Mouse (Mus musculus): ENCODE results near the gene Pid1. TPM values are rescaled to one million over a fixed set of nuclear protein-coding genes. Genes with fewer than 3 reads are reported as not detected.

Pid1 gene
- polyA plus RNA-seq, 1 experiment from 2014 or later: 49.9 TPM

DNA sequence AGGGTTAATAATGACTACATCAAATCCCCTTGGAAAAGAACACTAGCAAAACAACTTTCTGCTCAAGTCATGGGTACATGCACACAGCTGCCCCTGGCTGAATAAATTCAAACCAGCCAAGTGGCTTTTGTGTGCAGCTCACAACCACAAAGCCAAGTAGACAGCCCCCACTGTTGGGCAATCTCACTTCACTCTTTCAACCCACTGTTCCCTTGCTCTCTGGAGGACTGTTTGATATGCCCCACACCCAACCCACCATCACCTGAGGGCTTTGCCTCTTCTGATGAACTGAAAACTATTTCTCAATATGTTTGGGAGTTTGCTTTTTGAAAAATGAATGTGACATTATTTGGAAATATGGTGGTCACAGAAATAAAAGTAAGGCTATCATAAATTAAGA is 171.8 kb downstream of the Pid1 start:
- no peak overlapping the region for H3K4me3 ChIP-seq (replicated peaks)
- H3K27ac ChIP-seq: no peak overlapping the region
- no peaks in the 10 kb centered on the region for H3K9me3 ChIP-seq
- no peaks in the 10 kb centered on the region for H3K27me3 ChIP-seq
- H3K9ac ChIP-seq: no peak overlapping the region
- no peaks in the 10 kb centered on the region for H3K4me1 ChIP-seq
- no peak overlapping the region for H3K4me2 ChIP-seq
- no peak for ATAC-seq (ENCODE audit: low FRiP score)
- H3K36me3 ChIP-seq (replicated peaks): no peaks in the 10 kb centered on the region

DNA sequence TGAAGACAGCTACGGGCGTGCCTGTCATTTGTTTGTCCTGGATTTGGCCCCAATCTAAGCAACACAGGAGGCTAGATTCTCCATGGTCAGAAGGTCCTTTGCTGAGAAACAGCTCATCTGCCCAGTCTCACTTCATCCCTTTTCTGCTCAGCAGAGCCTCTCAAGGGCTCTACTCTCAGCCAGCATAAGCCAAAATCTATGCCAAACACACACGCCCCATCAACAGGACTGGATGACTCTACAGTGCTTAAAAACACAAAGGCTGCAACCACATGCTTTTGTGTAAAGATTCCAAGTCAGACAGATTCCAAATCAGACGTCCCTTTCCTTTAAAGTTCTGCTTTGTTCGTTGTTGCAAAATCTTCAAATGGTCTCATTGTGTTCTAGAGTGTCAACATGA is 174.5 kb downstream of the Pid1 start:
- Histone ChIP-seq H3K36me3 (replicated peaks) (no peaks in the 10 kb centered on the region), H3K4me2 (no peak overlapping the region), H3K4me1 (no peaks in the 10 kb centered on the region), H3K9ac (no peak overlapping the region), H3K27me3 (no peaks in the 10 kb centered on the region), H3K9me3 (no peaks in the 10 kb centered on the region), H3K4me3 (replicated peaks) (no peak overlapping the region), H3K27ac (no peak overlapping the region)
- 84% methylated on average over 5 of the region's 5 CpGs for WGBS
- ATAC-seq (ENCODE audit: low FRiP score): no peak

DNA sequence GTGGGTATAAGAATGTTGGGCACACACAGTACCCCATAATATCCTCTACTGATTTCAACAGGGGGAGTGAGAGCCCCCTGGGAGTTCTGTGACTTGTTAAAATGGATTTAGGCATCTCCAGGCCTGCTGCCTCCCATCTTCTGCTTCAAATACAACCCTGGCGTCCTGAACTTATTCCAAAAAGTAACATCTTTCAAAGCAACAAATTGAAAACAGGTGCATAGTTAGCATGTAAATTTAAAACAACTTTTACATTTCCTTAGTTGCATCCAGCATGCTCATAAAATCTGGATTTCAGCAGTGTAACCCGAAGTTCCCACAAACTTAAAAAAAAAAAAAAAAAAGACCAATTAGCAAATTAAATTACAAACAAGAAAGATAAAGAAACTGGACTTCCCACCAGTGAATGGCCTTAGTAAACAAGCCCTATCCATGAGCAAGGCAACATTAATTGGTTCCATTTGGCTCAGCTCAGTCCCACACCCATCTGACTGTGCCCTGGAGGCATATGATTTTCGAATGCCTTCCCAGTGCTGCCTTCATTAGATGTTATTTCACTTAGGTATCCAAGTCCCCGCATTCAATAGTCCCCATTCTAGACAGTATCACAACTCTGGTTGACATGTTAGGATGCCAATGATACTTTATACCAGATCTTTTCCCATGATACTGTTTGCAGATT is 177.1 kb downstream of the Pid1 start:
- H3K36me3 ChIP-seq (replicated peaks): no peaks in the 10 kb centered on the region
- H3K9me3 ChIP-seq: no peaks in the 10 kb centered on the region
- H3K4me1 ChIP-seq: no peaks in the 10 kb centered on the region; the same call in 1 of the 2 replicates
- H3K9ac ChIP-seq: no peak overlapping the region
- no peak overlapping the region for H3K4me2 ChIP-seq
- no peak for ATAC-seq (ENCODE audit: low FRiP score)
- H3K27ac ChIP-seq: no peak overlapping the region
- 57% methylated on average over 4 of the region's 4 CpGs for WGBS
- H3K4me3 ChIP-seq (replicated peaks): no peak overlapping the region
- no peaks in the 10 kb centered on the region for H3K27me3 ChIP-seq

DNA sequence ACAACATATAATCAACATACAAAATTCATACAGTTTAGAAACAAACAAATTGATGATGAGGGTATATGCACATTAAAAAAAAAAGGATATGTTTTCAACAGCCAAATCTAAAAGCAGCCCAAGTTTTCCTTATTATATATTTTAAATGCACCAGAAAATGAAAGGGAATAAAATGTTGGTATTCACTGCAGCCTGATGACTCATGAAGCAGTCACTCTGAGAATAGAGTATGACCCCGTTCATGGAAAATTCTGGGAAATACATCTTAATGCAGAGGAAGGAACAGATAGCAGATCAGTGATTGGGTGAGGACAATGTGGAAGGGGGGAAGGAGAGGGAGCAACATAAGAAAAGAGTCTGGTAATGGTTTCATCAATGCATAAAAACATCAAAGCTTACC is 186.3 kb downstream of the Pid1 start:
- 67% methylated on average over 1 of the region's 1 CpGs for WGBS
- H3K4me1 ChIP-seq: peaks cover 25% of the 10 kb centered on the region
- H3K9ac ChIP-seq: no peak overlapping the region
- H3K36me3 ChIP-seq (replicated peaks): no peaks in the 10 kb centered on the region
- no peaks in the 10 kb centered on the region for H3K27me3 ChIP-seq
- ATAC-seq (ENCODE audit: low FRiP score): no peak
- no peak overlapping the region for H3K4me2 ChIP-seq
- no peaks in the 10 kb centered on the region for H3K9me3 ChIP-seq
- H3K4me3 ChIP-seq (replicated peaks): no peak overlapping the region
- no peak overlapping the region for H3K27ac ChIP-seq

DNA sequence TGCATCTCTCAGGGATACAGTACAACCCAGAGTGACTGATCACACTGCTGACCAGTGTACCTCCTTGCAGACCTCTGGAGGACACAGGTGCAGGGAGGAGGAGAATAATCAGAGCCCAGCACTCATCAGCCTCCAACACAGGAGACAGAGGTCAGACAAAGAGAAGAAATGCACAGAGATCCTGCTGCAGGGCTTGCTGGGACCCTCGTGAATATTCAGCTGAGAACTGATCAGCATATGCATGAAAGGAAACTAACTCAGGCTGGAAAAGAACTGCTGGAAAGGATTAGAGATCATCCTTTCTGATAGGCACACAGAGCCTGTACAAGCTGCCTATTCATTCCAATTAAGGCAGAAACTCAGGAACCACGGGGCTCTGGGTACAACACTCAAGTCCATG is 186.9 kb downstream of the Pid1 start:
- H3K4me1 ChIP-seq: peaks cover 27% of the 10 kb centered on the region
- ATAC-seq (ENCODE audit: low FRiP score): peak; percentile 83
- 3% methylated on average over 2 of the region's 2 CpGs for WGBS
- no peaks in the 10 kb centered on the region for H3K9me3 ChIP-seq
- peak overlapping the region; percentile 82 for H3K27ac ChIP-seq
- H3K27me3 ChIP-seq: no peaks in the 10 kb centered on the region
- no peak overlapping the region for H3K4me3 ChIP-seq (replicated peaks)
- H3K9ac ChIP-seq: no peak overlapping the region
- H3K36me3 ChIP-seq (replicated peaks): no peaks in the 10 kb centered on the region
- H3K4me2 ChIP-seq: no peak overlapping the region

DNA sequence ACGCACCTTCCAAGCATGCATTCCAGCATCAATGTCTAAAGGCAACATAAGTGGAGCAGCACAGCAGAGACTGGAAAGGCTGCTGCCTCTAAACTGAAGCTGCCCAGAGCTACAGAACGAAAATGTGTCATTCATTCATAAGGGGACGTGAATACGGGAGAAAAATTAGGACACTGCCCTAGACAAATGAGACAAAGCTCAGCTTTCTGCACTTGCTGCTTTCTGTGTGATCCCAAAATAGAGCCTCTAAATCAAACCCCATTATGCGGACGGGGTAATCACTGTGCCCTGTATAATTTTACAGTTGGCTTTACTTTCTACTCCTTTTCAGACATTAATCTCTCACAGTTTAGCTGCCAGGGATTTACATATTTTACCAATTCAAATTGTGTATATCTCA is 191.0 kb downstream of the Pid1 start:
- 0 out of 2 replicates have a peak, but pooled peaks have one; percentile 17 for ATAC-seq (ENCODE audit: low FRiP score)
- 0 out of 2 replicates have a peak overlapping the region, but pooled peaks have one; percentile 53 for H3K27ac ChIP-seq

DNA sequence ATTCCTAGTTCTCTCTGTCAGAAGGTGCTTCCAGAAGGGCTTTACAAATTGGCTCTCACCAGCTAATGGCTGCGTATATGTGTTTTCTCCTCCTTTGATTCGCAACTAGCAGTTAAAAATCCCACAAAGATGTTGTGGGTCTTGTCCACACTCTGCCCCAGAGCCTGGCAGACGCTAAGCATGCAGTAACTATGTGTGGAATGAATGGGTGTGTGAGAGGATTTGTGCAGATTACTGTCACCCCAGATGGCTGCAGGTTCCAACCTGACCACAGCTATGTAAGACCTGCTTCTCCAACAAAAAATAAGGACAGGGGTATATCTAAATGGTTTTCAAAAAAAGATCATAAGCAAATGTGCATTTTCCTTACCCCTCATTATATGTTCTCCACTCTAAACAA is 206.2 kb downstream of the Pid1 start:
- H3K4me1 ChIP-seq: peaks cover 16% of the 10 kb centered on the region
- WGBS: 88% methylated on average over 3 of the region's 3 CpGs
- no peak for ATAC-seq (ENCODE audit: low FRiP score)
- H3K4me2 ChIP-seq: no peak overlapping the region
- H3K36me3 ChIP-seq (replicated peaks): no peaks in the 10 kb centered on the region
- no peak overlapping the region for H3K4me3 ChIP-seq (replicated peaks)
- H3K27me3 ChIP-seq: no peaks in the 10 kb centered on the region
- H3K9ac ChIP-seq: no peak overlapping the region
- H3K9me3 ChIP-seq: no peaks in the 10 kb centered on the region
- no peak overlapping the region for H3K27ac ChIP-seq

More for the DNA sequence above, 191.0 kb downstream of the Pid1 start:
- H3K4me1 ChIP-seq: peaks cover 18% of the 10 kb centered on the region
- 58% methylated on average over 6 of the region's 6 CpGs for WGBS
- no peak overlapping the region for H3K4me3 ChIP-seq (replicated peaks)
- H3K27me3 ChIP-seq: no peaks in the 10 kb centered on the region
- H3K4me2 ChIP-seq: no peak overlapping the region
- no peak overlapping the region for H3K9ac ChIP-seq
- no peaks in the 10 kb centered on the region for H3K9me3 ChIP-seq
- H3K36me3 ChIP-seq (replicated peaks): no peaks in the 10 kb centered on the region

DNA sequence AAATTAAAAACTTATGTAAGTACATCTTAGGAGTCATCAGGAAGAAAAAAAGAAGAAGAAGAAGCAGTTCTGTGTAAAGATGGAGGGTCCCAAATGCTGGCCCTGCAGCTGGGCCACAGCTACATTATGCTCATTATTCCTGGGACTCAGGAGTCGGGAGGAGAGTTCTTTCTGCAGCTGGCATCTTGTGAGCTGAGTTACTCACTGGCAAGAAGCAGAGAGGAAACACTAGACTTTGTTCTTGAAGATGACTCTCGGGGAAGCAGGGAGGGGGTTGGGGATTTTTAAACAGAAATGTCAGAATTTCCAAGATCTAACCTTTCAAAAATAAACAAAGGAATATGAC is 208.4 kb downstream of the Pid1 start:
- Histone ChIP-seq H3K36me3 (replicated peaks) (no peaks in the 10 kb centered on the region), H3K4me2 (no peak overlapping the region), H3K27me3 (no peaks in the 10 kb centered on the region), H3K4me3 (replicated peaks) (no peak overlapping the region), H3K9me3 (no peaks in the 10 kb centered on the region), H3K9ac (no peak overlapping the region), H3K27ac (peak overlapping the region; percentile 75), H3K4me1 (peaks cover 16% of the 10 kb centered on the region)
- ATAC-seq (ENCODE audit: low FRiP score): peak; percentile 53
- 10% methylated on average over 2 of the region's 2 CpGs for WGBS

DNA sequence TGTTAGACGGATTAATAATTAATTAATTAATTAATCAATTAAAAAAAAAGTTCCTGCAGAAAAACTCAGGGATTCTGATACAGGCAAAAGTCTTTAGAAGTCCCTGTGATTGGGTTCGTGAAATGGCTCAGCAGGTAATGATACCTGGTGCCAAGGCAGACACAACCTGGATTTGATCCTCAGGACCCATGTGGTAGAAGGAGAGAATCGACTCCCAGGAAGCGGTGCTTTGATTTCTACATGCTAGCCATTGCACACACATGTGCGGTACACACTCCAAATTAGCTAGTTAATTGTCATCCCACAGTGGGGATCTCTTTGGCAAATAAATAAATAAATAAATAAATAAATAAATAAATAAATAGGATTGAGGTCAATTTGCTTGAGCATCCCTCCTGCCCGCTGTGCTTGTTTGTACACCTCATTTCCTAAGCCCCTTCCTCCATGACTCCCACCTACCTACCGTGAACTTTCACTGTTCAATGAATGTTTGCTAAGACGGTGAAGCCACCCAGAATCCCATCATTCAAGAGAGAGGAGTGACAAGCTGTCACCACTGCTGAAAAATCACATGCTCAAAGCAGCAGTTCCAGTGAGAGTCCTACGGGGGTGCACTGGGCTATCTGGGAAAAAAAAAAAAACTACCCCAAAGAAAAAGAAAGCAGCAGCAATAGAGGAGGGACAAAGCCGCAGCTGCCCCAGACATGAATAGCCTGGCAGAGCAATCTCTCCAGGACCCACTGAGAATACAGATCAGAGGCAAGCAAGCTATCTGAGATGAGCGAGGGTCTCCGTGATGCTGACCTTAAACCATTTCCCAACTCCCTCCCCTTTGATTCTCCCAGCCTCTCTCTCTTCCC is 209.0 kb downstream of the Pid1 start:
- Histone ChIP-seq H3K36me3 (replicated peaks) (no peaks in the 10 kb centered on the region), H3K4me3 (replicated peaks) (no peak overlapping the region), H3K4me1 (peaks cover 16% of the 10 kb centered on the region), H3K4me2 (no peak overlapping the region), H3K27me3 (no peaks in the 10 kb centered on the region), H3K9ac (no peak overlapping the region), H3K9me3 (no peaks in the 10 kb centered on the region), H3K27ac (peak overlapping the region; percentile 75)
- WGBS: 54% methylated on average over 12 of the region's 12 CpGs
- peak; percentile 74 for ATAC-seq (ENCODE audit: low FRiP score)

DNA sequence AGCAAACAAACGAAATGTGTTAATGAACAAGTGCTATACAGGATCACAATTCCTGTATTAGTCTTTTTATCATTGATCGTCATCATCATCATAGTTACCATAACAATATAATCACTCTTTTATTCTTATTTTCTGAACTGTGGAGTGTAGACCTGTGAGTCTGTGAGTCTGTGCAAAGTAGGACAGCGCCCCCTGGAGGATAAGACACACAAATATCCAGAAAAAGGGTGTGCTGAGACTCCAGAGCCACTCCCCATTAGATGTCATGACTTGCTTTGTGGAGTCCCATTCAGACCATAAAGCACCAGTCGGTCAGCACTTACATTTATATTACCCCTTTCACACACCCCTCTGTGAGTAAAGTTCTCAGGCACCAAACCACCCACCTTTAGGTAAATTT is 210.0 kb downstream of the Pid1 start:
- no peak overlapping the region for H3K27ac ChIP-seq
- H3K4me2 ChIP-seq: no peak overlapping the region
- H3K4me1 ChIP-seq: peaks cover 16% of the 10 kb centered on the region
- ATAC-seq (ENCODE audit: low FRiP score): peak; percentile 42; the same call in 1 of the 2 replicates
- no peaks in the 10 kb centered on the region for H3K9me3 ChIP-seq
- no peak overlapping the region for H3K4me3 ChIP-seq (replicated peaks)
- WGBS: 61% methylated on average over 4 of the region's 4 CpGs
- no peaks in the 10 kb centered on the region for H3K27me3 ChIP-seq
- no peaks in the 10 kb centered on the region for H3K36me3 ChIP-seq (replicated peaks)
- no peak overlapping the region for H3K9ac ChIP-seq

DNA sequence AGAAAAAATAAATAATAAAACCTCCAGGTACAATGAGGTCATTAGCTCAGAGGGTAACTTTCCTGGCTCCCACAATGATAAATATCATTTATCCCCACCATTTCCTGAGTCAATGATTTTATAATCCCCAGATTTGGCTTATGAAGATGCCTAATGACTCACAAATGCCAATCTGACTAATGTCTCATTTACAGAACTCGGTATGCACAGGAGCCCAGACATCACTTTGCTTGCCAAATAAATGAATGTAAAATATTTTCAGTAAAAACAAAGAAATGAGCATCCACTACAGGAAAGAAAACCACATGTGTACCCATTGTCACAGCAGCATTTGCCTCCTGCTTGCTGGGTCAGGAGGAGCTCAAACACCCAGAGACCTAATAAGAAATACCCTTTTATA is 222.4 kb downstream of the Pid1 start:
- no peak for ATAC-seq (ENCODE audit: low FRiP score)
- Histone ChIP-seq H3K36me3 (replicated peaks) (no peaks in the 10 kb centered on the region), H3K4me1 (no peaks in the 10 kb centered on the region), H3K9me3 (0 out of 2 replicates have a peak, but pooled peaks cover 3% of the 10 kb centered on the region), H3K4me2 (no peak overlapping the region), H3K27ac (no peak overlapping the region), H3K27me3 (no peaks in the 10 kb centered on the region), H3K4me3 (replicated peaks) (no peak overlapping the region), H3K9ac (no peak overlapping the region)
- WGBS: 83% methylated on average over 1 of the region's 1 CpGs

DNA sequence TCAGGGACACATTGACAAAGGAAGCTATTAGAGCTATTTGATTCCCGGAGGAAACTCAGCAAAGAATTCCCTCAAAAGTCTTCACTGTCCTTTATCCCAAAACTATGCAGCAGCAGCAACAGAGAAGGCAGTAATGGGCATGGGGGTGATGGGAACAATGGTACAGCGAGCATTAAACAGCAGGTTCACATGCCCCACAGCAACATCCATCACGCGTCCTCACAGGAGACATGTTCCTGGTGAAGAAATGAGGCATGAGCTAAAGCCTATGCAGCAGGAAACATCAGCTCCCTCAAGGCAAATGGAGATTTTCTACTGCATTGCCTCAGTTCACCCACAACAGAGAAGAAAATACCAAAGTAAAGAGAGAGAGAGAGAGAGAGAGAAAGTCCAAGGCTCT is 231.5 kb downstream of the Pid1 start:
- H3K4me2 ChIP-seq: no peak overlapping the region
- no peak overlapping the region for H3K27ac ChIP-seq
- 0 out of 2 replicates have a peak, but pooled peaks cover 3% of the 10 kb centered on the region for H3K9me3 ChIP-seq
- H3K4me1 ChIP-seq: no peaks in the 10 kb centered on the region
- no peaks in the 10 kb centered on the region for H3K27me3 ChIP-seq
- no peak overlapping the region for H3K4me3 ChIP-seq (replicated peaks)
- ATAC-seq (ENCODE audit: low FRiP score): no peak
- H3K36me3 ChIP-seq (replicated peaks): no peaks in the 10 kb centered on the region
- WGBS: 59% methylated on average over 4 of the region's 4 CpGs
- H3K9ac ChIP-seq: no peak overlapping the region

DNA sequence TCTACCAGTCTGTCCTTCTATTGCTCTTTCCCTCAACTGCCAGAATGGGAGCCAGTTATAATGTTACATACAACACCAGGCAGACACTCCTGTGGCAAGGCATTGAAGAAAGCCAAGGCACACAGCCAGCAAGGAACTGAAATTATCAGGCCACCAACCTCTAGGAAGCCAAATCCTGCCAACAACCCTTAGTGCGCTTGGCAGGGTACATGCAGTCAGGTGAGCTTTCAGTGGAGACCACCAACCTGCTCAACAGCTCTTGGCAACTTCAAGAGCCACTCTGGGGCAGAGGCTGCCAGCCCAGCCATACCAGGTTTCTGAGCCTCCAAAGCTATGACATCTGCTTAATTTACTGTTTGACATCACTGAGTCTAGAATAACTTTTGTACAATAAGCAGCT is 232.2 kb downstream of the Pid1 start:
- H3K4me3 ChIP-seq (replicated peaks): no peak overlapping the region
- H3K27ac ChIP-seq: no peak overlapping the region
- H3K4me1 ChIP-seq: no peaks in the 10 kb centered on the region
- H3K27me3 ChIP-seq: no peaks in the 10 kb centered on the region
- 94% methylated on average over 1 of the region's 1 CpGs for WGBS
- no peaks in the 10 kb centered on the region for H3K36me3 ChIP-seq (replicated peaks)
- 0 out of 2 replicates have a peak, but pooled peaks cover 1% of the 10 kb centered on the region for H3K9me3 ChIP-seq
- ATAC-seq (ENCODE audit: low FRiP score): no peak
- H3K4me2 ChIP-seq: no peak overlapping the region
- no peak overlapping the region for H3K9ac ChIP-seq

Data from forebrain, embryonic 12.5 days (tissue).